Mouse (Mus musculus) layer of hippocampus, postnatal 14 days (tissue): ENCODE measurements around the gene Sh3bp4. TPM values are rescaled to one million over a fixed set of nuclear protein-coding genes. Genes with fewer than 3 reads are reported as not detected.

Experiments used
- DNase-seq, 2 experiments: peaks; one replicate each; pipeline ENCODE4 v3.0.0; 2021 to 2022; ENCODE audit warnings: low spot score in 2 of 2, mixed read lengths in 1 of 2
- total RNA-seq, 2 experiments: library from RNA; stranded (reverse); gene quantifications; 2 replicates each; pipeline ENCODE4 v1.2.3; 2021

Gene Sh3bp4
- total RNA-seq, 2 experiments from 2014 or later = 40.1 to 42.1 TPM

- no peak for DNase-seq
These were observed 20.5 kb downstream of the Sh3bp4 start for GRCm38 (mm10) chr1:89090676-89091075.

GRCm38 (mm10) chr1:89092019-89092418 is 21.8 kb downstream of the Sh3bp4 start:
- DNase-seq = no peak

GRCm38 (mm10) chr1:89092442-89092991 is 22.3 kb downstream of the Sh3bp4 start:
- DNase-seq = peak in 1 of 2 experiments; percentile 72

- DNase-seq = no peak
These were observed 23.5 kb downstream of the Sh3bp4 start for GRCm38 (mm10) chr1:89093696-89094095.

- no peak for DNase-seq
These were observed 24.2 kb downstream of the Sh3bp4 start for GRCm38 (mm10) chr1:89094416-89094815.

GRCm38 (mm10) chr1:89095642-89096424 is 25.6 kb downstream of the Sh3bp4 start:
- no peak for DNase-seq

GRCm38 (mm10) chr1:89102231-89103003 is 32.2 kb downstream of the Sh3bp4 start:
- no peak for DNase-seq

- DNase-seq = no peak
These were observed 32.7 kb downstream of the Sh3bp4 start for GRCm38 (mm10) chr1:89103004-89103263.

GRCm38 (mm10) chr1:89103505-89103904 is 33.3 kb downstream of the Sh3bp4 start:
- DNase-seq = no peak

- no peak for DNase-seq
These were observed 34.0 kb downstream of the Sh3bp4 start for GRCm38 (mm10) chr1:89104066-89104765.

GRCm38 (mm10) chr1:89105891-89106830 is 35.9 kb downstream of the Sh3bp4 start:
- DNase-seq = no peak

- DNase-seq = no peak
These were observed 37.3 kb downstream of the Sh3bp4 start for GRCm38 (mm10) chr1:89107466-89107865.

GRCm38 (mm10) chr1:89108340-89108896 is 38.2 kb downstream of the Sh3bp4 start:
- DNase-seq = no peak

- DNase-seq = no peak
These were observed 39.6 kb downstream of the Sh3bp4 start for GRCm38 (mm10) chr1:89109767-89110166.

- DNase-seq = no peak
These were observed 40.7 kb downstream of the Sh3bp4 start for GRCm38 (mm10) chr1:89110767-89111534.

- no peak for DNase-seq
These were observed 42.3 kb downstream of the Sh3bp4 start for GRCm38 (mm10) chr1:89112544-89112943.

- no peak for DNase-seq
These were observed 43.5 kb downstream of the Sh3bp4 start for GRCm38 (mm10) chr1:89113731-89114130.

- DNase-seq = no peak
These were observed 46.8 kb downstream of the Sh3bp4 start for GRCm38 (mm10) chr1:89117062-89117461.

GRCm38 (mm10) chr1:89118076-89118475 is 47.9 kb downstream of the Sh3bp4 start:
- DNase-seq = no peak
